Mouse (Mus musculus) adrenal gland, adult (tissue): ENCODE measurements around the gene Cgnl1.

ENCODE experiments used
- DNase-seq, 2 experiments: peaks; one replicate each; pipeline ENCODE4 v3.0.0; 2022 to 2023; ENCODE audit warnings: low spot score in 1 of 2; ENCODE audit not compliant: inconsistent age in 2 of 2

Gene Cgnl1

DNA sequence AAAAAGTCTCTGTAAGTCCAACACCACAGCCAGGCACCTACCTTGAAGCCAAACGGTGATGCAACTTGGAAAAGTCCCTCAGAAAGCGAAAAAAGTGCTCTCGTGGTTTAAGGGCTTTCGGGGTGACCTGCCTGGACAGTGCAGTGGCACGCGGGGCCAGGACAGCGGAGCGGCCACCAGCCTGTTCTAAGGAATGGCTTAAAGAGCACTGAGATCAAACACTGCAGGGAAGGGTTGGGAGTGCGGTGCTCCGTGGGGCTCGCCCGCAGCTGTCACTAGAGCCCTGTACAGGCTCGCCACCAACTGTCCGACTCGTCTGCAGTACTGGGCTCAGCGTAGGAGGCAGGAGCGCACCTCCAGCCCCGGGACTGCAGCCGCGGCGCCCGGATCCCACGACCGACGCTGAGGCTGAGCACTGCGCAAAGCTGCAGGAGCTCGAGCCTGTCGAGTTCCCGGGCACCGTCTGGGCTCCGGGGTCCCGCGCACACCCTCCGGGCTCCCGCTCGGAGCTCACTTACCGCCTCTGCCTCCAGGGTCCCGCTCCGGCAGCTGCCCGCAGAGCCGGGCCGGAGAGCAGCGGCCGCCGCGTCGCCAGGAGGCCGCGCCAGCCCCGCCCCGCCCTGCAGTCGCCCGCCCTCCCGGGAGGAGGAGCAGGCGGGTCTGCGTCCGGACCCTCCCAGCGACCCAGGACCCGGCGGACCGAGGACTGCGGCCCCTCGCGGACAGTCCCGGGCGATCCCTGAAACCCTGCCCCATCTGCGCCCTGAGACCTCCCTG is at the start of gene Cgnl1:
Gene Cgnl1, minus strand, starts transcription at position 612 of the 777 bp plus-strand sequence.
- peak; percentile 83 to 93 for DNase-seq

DNA sequence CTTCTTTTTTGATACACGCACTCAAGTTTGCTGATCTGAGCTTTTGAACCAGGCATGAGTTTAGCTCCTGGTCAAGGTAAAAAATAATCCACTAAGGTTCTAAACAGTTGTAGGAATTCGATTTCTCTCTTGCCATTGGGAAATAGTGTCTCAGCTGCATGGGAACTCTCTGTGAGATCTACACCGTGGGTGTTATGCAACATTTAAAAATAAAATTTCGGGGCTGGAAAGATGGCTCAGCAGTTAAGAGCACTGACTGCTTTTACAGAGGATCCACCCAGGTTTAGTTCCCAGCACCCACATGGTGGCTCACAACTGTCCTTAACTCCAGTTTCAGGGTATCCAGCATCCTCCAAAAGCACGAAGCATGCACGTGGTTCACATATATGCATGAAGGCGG is 47.1 kb upstream of the Cgnl1 start:
- DNase-seq: no peak

DNA sequence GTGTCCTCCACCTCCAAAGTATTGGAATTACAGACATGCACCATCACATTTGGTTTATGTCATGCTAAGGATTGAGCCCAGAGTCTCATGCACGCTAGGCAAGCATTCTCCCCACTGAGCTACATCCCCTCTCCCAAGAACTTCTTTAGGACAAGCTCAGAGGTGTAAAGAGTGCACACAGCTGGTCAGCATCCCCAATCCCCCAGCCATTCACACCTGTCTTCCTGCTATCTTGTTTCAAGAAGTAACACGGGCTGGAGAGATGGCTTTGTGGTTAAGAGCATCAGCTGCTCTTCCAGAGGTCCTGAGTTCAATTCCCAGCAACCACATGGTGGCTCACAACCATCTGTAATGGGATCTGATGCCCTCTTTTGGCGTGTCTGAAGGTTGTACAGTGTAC is 44.7 kb upstream of the Cgnl1 start:
- DNase-seq: no peak

DNA sequence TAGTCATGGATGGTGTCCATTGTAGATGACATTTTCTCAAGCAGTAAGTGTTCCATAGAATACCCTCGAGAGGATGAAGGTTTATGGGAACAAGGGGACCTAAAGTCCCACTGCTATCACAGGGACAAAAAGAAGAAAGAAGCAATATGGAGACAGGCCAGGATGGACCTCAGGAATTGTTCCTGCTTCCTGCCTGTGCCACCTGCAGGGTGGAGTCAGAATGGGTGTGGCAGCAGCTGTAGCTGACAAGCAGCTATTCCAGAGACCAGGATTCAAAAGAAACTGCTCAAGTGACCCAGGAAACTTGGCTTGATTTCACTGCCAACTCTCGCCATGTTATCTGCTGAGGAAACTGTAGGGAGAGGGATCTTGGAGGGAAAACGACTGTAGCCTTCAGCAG is 42.2 kb upstream of the Cgnl1 start:
- DNase-seq: no peak

DNA sequence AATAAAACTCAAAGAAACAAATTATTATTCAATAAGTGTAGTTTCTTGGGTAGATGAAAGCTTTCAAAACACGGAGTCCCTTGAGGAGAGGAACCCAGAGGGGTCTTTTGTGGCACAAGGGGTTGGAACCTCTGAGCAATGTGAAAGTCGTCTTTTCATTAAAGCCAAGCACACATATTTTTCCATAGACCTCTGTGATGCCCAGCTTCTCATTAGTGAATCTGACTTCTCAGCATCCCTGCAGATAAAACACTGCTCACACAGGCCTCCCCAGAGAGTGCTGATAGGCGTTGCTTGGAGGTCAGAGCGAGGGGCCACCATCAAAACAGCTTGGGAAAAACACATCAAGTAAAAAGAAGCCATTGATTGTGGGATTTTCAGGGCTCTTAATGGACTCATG is 41.5 kb upstream of the Cgnl1 start:
- DNase-seq: no peak

DNA sequence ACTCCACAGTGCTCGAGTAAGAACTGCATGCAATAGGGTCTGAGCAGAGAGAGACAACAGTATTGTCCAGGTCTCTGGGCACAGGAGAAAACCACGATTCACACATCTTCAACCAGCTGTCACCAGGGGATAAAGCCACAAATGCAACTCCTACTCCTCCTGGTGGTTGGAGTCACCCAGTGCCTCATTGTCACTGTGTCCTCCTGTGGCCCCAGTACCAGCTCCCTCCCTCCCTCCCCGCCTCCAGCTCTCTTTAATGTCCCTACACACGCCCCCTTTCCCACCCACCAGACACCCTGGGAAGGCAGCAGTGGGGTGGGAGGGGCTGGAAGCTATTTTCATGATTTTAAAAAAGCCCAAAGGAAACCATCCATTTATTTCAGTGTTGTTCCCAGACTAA is 41.0 kb upstream of the Cgnl1 start:
- no peak for DNase-seq

DNA sequence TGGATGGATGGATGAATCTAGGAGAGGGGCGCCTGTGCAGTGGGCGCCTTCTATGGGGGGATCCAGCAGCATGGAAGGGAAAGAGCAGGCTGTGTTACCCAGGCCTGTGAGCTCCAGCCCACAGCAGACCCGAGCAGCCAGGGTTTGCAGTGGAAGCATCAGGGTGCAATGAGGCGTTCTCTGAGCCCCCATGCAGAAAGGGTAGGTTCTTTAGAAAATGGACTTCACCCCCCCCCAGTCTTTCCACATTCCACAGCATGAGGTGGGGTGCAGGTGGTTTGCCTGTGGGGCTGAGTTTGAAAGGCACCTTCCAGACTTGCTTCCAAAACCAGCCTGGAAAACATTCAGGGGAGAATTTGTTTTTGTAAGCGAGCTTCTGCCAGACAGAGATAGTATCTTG is 40.0 kb upstream of the Cgnl1 start:
- no peak for DNase-seq

DNA sequence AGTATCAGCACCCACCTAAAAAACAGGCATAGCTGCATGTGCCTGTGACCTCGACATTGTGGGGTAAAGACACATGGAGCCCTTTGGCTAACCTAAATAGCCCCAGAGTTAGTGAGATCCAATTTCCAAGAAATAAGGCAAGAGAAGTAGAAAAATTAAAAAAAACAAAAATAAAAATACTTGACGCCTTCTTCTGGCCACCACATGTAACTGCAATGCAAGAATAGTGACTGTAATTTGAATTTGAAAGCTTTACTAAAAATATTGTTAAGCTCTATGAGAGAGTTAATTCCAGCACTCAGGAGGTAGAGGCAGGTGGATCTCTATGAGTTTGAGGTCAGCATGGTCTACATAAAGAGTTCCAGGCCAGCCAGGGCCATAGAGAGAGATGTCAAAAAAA is 39.3 kb upstream of the Cgnl1 start:
- DNase-seq: no peak

DNA sequence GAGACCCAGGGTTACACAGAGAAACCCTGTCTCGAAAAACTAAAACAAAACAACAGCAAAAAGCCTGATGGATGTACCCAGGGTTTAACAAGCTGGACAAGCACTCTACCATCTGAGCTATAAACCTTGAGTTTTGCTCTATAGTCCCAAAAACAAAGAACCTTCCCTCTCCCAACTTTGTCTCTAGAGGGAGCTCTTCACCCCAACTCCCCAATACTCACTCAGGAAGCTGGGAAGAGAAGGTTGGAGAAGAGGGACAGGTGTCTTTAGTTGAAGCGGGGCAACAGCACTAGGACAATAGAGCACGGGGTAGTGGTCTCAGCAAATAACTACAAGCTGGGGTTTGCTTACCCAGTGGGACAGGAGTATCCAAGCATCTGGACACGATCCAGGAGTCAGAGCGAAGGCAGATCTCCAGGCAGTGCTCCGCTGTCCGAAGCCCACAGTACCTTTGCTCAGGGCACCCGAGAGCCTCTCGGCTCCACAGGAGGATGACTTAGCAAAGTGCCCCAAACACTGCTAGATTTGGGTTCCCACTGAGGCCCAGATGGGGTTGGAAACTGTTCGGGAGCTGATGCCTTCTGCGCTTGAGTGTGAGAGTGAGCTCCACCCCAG is 37.3 kb upstream of the Cgnl1 start:
- DNase-seq: peak in 1 of 2 experiments; percentile 69

DNA sequence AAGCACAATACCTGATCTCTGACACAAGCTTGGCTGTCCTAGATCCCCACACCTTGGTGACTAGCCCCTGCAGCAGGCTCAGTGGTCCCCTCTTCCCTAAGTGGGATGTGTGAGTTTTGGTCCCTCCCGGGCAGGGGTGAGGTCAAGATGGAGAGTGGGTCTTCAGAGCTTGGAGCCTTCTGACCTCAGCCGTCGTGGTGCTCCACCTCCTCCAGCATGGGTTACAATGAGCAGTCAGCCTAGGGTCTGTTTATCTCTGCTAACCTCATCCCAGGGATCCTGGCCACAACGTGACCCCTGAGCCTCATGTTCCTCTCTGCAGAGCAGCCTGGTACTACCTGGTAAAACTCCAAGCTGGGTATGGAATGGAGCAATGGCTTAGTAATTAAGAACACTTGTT is 36.4 kb upstream of the Cgnl1 start:
- DNase-seq: no peak

DNA sequence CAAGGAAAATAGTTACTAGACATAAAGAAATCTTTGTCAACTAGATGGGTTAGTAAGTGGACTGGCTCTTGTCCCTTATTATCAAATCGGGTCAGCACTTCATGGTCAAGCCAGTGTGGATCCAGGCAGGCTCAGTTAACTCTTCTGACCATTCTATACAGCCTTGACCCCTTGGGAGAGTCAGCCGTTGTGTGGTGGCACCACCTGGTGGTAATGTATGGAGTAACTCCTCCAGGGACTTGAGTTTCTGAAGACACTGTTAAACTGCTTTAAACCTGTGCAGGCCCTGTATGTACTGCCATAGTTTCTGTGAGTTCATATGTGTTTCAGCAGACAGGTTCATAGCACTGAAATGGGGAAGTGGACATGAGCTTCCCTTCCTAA is 35.0 kb upstream of the Cgnl1 start:
- DNase-seq: peak; percentile 80 to 95

DNA sequence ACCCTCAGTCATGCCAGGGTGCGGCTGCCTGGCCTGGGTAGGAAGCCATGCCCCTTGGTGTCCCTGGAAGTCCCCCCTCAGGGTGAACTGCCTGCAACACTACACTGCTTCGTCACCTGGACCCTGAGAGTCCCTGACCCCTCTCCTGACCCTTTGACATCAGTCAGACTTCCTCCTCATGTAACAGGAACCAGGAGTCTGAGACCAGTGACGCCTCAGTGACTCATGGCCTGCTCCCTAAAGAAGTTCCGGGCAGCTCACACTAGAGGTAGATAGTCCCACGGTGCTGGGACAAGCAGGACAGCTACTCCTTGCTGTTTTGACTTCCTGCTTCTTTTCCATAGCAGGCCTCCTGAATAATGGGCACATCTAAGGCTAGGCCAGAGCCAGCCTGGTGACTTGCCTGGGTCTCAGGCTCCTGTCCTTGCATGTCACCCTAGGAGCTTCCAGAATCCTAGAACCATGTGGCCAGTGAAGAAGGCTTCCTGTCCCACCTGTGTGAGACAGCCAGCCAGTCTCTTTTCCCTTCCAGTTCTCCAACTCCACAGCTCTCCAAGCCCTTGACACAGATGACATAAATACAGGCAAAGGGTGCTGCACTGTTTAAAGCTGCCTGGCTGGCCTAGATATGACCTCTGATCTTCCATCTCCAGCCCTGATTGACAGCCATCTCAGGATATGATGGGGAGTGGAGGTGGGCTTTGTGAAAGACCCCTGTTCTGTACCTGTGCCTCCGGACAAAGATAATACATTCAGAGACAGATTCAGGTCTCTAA is 34.4 kb upstream of the Cgnl1 start:
- DNase-seq: peak; percentile 47 to 77

DNA sequence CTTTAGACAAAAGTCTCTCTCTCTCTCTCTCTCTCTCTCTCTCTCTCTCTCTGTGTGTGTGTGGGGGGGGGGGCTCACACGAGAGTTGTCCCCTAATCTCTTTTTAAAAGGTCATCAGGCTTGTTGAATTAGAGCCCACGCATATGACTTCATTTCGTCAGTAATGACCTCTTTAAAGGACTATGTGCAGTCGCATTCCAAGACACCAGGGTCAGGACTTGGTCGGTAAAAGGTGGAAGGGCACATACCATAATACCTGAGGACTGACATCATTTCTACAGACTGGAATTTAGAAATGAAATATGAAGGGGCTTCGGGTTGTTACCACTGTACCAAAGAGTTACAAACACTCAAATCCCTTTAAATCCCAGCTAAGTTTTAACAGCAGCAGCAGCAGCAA is 32.7 kb upstream of the Cgnl1 start:
- no peak for DNase-seq

DNA sequence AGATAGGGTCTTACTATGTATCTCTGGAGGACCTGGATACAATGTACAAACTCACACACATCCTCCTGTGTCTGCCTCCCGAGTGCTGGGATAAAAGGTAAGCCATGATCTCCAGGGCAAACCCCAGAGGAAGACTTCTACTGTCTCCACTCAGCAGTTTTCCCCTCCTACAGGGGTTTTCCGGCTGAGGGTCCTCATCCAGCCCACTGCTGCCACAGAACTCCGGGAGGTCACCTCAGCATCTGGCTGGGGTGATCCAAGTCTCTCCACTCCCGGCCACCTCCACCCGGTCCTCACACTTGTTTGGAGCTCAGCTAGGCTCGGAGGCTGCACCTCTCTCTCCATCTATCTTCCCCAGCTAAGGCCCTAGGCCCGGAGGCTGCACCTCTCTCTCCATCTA is 31.9 kb upstream of the Cgnl1 start:
- no peak for DNase-seq

DNA sequence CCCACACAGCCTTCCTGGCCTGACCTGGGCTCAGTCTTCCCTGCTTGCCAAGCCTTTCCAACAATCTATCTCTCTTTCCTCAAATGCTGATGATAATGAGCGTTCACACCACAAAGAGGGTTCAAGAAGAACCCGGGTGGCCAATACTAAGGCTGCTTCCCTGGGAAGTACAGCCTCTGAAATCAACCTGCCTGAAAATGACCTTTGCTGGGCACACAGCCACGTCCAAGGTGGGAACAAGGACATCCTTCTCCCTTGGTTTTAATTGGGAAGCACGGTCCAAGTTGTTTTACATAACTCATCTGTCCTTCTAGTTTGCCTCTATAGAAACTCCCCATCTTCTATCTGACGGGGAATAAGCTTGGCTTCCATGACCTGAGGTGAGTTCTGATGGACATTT is 28.2 kb upstream of the Cgnl1 start:
- DNase-seq: no peak

DNA sequence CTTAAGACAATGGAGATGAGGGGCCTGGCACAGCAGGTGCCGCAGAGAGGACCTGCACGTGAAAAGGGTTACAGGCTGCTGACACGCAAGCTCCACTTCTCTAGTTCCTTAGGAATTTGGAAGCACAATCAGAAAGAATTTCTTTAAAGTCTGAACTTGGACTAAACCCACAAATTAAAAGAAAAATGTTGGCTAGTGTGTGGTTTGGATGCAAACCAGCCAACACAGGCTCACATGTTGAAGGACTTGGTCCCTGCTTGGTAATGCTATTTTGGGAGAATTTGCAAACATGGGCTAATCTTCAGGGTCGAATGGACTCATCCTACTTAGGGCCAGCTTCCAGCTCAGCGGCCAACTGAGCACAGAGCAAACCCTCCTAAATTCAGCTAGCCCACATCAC is 26.8 kb upstream of the Cgnl1 start:
- peak in 1 of 2 experiments; percentile 48 for DNase-seq

DNA sequence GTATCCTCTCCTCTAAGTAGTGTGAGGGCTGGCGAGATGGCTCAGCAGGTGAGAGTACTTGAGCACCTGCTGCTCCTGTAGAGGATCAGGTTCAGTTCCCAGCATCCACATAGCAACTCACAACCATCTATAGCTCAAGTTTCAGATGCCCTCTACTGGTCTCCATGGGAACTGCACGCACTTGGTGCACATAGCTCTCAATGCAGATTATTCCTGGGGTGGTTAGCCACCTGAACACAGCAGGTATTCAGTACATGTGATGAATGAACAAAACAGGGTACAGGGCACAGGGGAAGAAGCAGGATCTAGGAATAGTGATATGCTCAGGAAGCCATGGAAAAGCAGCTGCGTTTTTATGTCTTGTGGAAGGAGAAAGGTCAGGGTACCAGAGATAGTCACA is 6.0 kb upstream of the Cgnl1 start:
- DNase-seq: no peak

DNA sequence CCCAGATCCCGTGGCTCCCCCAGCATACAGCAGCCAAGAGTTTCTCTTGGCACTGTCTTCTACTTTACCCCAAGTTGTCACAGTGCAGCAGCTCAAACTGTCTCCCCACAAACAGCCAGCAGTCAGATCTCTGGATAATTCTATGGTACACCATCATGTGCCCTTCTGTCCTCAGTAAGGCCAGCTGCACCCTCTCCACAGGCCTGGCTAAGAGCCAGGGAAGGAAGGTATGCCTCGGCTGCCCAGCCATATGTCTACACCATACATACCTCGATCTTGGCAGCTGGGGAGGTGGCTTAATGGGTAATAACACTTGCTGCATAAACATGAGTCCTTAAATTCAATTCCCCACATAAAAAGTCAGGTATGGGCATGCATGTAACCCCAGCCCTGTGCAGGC is 4.9 kb upstream of the Cgnl1 start:
- no peak for DNase-seq

DNA sequence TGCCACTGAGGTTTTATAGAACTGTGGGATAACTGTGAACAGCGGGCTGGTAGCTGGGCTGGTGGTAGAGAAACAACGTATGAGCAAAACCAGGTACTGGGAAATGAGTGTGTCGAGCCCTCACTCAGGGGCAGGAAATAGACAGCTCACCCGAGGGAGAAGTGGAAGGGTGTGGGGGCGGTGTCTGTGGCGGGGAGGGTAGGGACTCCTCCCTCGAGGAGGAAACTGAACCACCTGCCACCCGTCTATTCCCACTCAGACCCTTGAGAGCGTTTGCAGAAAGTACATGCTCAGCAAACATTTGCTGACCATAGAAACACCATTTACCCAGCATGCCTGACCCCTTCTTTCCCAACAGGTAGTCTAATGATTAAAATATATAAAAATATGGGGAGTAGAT is 2.2 kb upstream of the Cgnl1 start:
- no peak for DNase-seq

DNA sequence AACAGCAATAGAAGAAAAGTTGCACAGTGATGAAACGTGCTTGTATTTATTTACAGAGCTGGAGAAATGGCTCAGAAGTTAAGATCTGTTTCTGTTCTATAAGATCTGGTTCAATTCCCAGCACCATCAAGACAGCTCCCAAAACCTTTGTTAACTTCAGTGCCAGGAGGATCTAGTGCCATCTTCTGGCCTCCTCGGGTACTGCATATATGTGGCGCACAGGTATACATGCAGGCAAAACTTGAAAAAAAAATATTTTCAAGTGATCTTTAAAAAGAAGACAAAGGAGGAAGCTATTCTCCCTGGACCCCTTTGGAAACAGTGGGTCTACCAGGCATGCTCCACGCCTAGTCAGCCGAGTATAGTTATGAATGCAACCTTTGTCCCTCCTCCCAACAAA is 936 bp upstream of the Cgnl1 start:
- peak; percentile 43 to 80 for DNase-seq

DNA sequence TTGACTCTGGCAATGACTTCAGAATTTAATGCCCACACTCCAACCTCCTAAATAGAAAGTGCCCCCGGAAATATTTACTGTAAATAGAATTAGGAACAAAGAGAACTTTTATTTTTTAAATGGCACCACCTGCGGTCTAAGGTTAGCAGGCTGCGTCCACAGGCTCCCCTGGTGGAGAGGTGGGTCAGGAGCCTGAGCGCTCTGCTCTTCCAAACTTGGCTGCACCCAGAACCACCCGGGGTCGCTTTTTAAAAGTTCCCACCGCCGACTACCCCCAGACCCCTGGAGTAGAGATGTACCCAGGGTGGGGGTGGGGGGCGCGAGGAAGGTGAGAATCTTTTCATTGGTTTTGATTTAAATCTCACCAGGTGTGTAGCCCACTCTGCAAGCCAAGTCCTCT is 918 bp downstream of the Cgnl1 start:
- peak in 1 of 2 experiments; percentile 38 for DNase-seq

DNA sequence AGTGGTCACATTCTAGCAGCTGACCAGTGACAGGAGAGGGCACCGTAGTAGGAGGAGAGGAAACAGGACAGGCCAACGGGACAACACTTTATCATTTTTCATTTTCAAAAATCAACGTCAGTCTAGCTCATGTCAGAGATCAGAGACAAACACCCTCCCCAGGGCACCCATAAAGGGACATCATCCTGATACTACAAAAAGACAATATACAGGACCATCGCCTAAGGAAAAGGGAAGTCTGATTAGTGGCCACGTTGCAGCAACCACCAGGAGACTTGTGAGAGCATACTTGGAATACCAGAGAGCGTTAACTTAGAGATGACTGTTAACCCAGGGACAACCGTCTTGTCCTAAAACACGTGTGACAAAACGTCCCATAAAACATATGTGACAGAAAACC is 1.7 kb downstream of the Cgnl1 start:
- DNase-seq: peak in 1 of 2 experiments; percentile 71
